Mouse (Mus musculus) mesoderm, embryonic 11.5 days (tissue): ENCODE results near the gene Tubb3.
A peak's percentile ranks its signal among the peaks of the same experiment; 100 is the strongest.
"Not testable (repeated sequence)": the region's sequence is repeated elsewhere in the genome, so short reads cannot be mapped to it uniquely, and the experiment has no call there.

Experiments
- DNase-seq: peaks from one replicate; pipeline ENCODE4 v3.0.0-alpha.2; 2012; ENCODE audit warnings: low read depth, low spot score

Gene Tubb3

DNA sequence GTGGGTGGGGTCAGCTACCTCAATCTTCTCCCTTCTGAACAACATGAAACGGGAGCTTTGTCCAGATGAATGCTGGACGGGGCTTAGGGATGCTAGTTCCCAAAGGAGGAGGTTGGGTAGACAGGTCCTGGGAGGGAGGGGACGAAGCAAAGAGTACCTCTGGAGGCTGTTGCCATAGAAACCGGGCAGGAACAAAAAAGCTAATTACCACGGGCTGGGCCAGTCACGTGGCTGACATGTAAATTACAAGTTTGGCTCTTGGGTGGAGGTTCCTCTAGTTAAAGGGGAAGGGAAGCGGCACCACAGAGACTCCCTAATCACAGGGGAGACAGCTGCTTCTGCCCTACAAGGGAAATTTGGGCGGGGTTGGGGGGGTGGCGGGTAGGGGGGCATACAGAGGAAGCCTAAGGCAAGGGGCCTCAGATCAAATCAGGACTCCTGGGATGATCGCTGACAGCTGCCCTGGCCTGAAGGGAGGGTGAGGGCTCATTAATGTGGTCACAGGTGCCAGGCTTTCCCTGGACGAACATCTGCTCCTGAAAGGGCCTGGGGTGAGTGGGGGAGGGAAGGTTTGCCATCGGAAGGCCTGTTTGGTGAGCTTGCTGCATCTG, 1.4 kb downstream of the Tubb3 start:
- peak; percentile 77 for DNase-seq

DNA sequence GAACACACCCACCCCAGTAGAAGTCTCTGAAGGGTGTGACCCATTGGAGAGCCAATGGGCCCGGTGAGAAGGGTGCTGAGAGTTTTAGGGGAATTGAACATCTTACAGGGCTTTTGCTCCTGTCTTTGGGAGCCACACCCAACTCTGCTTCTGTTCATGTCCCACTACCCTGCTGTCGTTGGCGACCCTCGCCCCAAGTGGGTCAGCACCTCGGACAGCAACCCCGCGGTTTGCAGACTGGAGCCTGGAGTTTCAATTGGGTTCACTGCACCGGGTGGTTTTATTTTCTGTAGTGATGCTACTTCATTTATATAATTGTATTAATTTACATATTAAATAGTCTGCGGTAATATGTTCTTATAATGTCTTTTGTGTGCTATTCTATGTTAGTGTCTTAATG, 3.0 kb downstream of the Tubb3 start:
- peak; percentile 57 for DNase-seq

DNA sequence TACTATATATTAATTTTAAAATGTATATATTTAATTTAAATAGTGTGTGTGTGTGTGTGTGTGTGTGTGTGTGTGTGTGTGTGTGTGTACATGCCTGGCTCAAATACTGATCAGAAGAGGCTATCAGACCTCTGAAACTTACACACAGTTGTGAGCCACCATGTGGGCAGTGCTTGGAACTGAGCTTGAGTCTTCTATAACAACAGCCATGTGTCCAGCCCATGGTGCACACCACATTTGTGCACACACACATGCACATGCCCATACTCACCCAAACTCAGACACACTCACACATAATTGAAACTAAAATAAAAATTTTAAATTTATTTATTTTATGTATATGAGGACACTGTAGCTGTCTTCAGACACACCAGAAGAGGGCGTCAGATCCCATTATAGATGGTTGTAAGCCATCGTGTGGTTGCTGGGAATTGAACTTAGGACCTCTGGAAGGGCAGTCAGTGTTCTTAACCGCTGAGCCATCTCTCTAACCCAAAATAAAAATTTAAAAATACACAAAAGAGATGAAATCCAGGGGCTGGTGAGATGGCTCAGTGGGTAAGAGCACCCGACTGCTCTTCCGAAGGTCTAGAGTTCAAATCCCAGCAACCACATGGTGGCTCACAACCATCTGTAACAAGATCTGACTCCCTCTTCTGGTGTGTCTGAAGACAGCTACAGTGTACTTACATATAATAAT, 3.9 kb downstream of the Tubb3 start:
- DNase-seq: not testable (repeated sequence)

DNA sequence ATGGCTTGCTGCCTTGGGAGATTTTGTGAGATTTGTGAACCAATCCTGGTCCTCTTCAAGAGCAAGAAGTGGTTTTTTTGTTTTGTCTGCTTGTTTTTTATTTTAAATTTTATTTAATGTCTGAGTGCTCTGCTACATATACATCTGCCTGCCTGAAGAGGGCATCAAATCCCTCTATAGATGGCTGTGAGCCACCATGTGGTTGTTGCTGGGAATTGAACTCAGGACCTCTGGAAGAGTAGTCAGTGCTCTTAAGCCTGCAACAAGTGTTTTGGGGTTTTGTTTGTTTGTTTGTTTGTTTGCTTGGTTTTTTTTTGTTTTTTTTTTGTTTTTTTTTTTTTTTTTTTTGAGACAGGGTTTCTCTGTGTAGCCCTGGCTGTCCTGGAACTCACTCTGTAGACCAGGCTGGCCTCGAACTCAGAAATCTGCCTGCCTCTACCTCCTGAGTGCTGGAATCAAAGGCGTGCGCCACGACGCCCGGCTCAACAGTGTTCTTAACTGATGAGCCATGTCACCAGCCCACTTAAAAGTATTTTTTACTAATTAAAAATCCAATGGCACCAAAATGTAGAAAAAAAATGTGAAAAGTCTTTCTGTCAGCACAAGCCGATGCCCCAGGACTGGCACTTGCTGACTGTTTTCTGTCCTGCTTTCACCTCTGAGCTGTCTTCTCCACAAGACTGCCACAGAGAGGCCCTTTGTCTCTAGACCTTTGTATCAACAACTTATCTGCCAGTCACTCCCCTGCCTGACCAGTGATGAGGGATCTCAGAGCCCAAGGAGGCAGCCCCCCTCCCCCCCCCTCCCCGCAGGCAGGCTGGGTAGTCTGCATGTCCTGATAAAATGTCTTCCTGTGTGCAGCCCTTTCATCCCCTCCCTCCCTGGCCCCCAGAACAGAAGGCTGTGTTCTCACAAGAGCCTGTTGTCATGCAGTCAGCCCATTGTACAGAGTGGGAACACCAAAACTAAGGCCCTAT, 5.0 kb downstream of the Tubb3 start:
- DNase-seq: peak; percentile 37

DNA sequence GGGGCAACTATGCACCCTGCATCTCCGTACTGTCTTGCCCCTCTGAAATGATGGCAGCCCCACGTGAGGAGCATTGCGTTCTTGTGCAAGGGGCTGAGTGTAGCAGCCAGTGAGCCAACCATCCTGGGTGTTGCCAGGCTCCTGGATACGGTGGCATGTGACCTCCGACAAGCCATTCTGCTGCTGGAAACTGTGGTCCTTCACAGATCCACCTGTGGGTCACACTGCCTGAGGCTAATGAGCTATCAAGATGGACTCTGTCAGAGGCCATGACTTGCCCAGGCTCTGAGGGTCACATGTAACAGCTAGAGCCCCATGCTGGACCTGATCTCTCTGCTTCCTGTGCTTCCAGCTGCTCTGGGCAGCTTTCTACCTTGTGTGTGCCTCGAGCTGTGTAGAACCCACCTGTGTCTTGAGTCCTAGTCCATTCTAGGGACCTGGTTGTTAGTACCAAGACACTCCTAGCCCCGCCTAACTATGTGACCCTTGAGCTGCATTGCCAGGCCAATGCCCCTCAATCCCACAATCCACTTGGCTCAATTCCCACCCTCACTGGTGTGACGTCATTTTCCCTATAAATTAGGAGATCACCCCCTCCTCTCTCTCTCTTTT, 5.8 kb downstream of the Tubb3 start:
- no peak for DNase-seq

DNA sequence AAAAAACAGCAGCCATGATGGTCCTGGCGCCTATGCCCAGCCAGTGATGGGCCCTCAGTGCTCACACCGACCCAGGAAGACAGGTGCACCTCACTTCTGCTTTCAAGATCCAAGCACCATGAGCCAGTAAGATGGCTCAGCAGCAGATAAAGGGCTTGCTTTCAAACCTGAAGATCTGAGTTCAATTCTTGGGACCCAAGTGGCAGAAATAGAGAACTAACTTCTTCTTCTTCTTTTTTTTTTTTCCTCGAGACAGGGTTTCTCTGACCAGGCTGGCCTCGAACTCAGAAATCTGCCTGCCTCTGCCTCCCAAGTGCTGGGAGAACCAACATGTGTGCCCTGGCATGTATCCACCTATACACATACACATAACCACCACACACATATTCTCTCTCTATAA, 8.5 kb downstream of the Tubb3 start:
- DNase-seq: no peak

DNA sequence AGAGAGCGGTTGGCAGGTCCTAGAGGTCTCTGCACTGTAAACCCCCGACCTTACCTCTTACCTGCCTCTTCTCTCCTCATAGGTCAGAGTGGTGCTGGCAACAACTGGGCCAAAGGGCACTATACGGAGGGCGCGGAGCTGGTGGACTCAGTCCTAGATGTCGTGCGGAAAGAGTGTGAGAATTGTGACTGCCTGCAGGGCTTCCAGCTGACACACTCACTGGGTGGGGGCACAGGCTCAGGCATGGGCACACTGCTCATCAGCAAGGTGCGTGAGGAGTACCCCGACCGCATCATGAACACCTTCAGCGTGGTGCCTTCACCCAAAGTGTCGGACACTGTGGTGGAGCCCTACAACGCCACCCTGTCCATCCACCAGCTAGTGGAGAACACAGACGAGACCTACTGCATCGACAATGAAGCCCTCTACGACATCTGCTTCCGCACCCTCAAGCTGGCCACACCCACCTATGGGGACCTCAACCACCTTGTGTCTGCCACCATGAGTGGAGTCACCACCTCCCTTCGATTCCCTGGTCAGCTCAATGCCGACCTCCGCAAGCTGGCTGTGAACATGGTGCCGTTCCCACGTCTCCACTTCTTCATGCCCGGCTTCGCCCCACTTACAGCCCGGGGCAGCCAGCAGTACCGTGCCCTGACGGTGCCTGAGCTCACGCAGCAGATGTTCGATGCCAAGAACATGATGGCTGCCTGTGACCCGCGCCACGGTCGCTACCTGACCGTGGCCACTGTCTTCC, 9.5 kb downstream of the Tubb3 start:
- DNase-seq: no peak

DNA sequence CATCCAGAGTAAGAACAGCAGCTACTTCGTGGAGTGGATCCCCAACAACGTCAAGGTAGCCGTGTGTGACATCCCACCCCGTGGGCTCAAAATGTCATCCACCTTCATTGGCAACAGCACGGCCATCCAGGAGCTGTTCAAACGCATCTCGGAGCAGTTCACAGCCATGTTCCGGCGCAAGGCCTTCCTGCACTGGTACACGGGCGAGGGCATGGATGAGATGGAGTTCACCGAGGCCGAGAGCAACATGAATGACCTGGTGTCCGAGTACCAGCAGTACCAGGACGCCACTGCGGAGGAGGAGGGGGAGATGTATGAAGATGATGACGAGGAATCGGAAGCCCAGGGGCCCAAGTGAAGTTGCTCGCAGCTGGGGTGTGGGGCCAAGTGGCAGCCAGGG, 10.1 kb downstream of the Tubb3 start:
- no peak for DNase-seq

DNA sequence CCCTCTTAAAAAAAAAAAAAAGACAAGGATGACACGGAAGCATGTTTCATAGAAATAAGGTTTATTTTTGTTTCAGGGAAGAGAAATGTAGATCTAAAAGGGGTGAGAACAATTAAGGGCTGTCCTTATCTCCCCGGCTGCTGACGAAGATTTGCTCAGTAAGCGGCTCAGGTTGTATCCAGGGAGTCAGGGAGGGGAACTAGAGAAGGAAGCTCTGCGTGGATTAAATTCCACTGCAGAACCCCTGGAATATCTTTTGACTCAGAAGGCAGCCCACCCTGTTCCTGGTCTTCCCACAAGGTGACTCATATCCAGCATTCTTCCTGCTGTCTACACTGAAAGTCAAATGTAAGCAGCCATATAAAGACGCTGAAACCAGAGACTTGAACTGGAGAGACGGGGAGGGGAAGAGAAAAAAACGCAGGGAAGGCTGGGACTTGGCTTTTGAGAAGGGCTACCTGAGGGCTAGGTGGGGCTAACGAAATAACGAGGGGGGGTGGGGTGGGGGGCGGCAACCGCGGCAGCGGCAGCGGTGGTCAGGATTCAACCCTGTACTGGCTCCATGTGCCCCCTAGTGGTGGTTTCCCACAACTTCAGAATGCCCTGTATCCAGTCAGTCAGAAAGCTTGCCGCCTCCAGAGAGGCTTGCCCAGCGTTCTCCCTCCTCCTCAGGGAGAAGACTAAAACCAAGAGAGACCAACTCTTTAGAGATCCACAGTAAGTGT, 11.0 kb downstream of the Tubb3 start:
- DNase-seq: peak; percentile 76

DNA sequence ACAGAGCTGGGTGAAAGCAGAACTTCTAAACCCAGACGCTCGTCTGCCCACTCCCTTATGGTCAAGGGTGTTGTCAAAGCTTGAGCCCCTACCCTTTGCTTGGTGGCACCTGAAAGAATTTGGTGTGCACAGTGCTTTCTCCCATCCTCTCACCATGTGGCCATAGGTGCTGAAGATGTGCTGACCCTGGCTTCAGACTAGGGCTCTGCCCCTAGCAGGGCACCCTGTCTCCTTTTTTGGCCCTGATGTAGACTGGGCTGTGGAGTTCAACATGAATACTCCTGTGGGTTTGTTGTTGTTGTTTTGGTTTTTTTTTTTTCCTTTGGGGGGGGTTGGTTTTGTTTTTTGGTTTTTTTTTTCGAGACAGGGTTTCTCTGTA, 11.5 kb downstream of the Tubb3 start:
- no peak for DNase-seq

DNA sequence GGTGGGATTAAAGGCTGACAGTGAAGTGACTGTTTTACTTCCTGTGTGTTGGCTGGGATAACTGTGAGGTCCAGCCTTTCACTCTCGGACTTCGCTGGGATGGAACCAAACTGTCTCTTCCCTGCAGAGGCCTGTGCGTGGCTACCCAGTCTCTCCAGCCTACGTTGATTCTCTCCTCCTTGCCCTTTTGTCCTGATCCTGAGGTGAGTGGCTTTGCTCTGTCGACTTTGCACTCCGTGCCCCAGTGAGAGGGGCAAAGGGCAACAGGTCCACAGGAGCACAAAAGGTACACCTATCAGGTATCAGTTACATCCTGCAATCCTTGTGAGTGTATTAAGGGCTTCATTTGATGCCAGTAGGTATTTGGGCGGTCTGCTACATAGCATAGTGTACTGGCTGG, 12.2 kb downstream of the Tubb3 start, which contains the start of gene Def8:
TSS of gene Def8 (plus strand) at position 87 of the 400 bp plus-strand sequence.
- DNase-seq: no peak

DNA sequence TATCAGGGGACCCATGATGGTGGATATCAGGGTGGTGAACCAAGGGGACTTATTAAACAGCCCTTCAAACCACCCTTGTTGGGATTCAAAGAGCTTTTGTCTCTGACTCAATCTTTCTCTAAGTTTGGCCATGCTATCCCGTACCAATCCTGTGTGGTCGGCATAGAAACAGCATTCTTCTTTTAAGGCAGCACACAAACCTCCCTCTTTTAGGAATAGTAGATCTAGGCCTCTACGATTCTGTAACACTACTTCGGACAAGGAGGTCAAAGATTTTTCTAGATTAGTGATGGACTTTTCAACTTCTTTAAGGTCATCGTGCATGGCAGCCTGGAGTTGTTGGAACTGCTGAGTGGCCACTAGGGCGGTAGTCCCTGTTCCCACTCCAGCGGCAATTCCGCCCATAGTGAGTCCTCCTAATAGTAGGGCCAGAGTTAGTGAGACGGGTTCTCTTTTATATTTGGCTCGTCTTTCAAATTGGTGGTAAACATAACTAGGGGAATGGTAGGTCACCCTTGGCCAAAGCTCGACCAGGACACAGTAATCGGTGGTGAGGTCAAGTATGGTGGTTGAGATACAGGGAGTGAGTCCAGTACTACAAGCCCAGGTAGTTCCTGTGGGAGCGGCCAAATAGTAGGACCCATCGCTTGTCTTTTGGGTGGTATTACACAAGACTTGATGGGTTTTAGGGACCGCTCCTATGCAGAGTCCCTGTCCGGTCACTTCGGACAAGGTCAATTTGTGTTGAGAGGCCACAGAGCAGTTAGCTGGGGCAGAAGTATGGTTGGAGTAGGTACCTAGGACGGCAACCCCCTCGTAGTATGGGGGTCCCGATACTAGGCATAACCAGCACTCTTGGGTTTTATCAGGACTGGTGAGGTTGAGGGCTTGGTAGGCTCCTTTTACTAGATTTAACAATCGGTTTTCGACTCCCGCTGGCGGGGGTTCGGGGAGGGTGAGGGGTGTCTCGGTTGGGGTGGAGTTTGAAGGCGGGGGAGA, 15.6 kb downstream of the Tubb3 start:
- DNase-seq: no peak

DNA sequence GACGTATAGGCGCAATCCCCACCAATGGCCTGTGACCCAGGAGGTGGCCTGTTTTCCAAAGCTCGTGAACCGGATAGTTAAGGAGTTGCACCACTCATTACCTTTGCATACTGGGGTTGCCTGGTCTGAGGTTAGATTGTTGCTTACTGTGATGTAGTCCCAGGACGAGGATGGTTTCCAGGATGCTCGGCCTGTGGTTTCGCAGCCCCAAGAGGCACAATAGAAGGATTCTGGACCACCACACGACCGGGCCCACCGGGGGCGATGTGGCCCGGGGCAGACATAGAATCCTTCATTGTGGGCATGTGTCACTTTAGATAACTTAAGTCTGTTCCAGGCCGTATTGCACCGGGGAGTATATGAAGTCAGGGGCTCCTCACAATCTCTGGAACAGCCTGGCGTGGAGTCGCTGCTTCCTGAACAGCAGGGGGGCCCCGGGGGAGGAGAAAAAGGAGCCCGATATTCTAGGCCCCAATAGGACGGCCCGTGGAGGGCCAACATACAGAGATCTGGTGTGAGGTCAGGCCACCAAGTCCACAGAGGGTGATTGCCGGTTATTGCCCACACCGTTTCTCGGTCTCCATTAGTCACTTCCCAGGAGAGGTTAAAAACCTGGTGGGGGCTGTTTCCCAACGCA, 16.5 kb downstream of the Tubb3 start:
- DNase-seq: no peak

DNA sequence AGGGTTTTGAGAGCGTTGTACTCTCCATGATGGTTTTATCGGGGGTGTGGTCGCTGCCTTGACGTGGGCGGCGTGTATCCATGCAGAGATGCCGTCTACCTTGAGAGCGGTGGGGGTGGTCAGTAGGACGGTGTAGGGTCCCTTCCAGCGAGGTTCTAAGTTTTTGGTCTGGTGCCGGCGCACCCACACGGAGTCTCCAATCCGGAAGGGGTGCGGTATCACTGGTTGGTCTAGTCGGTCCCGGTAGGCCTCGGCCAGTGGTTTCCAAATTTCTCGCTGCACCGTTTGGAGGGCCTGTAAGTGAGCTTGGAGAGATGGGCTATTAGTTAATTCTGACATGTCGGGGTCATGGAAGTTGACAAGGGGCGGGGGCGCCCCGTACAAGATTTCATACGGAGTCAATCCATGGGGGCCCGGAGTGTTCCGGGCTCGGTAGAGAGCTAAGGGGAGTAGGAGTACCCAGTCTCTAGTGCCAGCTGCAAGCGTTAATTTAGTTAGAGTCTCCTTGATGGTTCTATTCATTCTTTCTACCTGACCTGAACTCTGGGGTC, 17.2 kb downstream of the Tubb3 start:
- DNase-seq: no peak

DNA sequence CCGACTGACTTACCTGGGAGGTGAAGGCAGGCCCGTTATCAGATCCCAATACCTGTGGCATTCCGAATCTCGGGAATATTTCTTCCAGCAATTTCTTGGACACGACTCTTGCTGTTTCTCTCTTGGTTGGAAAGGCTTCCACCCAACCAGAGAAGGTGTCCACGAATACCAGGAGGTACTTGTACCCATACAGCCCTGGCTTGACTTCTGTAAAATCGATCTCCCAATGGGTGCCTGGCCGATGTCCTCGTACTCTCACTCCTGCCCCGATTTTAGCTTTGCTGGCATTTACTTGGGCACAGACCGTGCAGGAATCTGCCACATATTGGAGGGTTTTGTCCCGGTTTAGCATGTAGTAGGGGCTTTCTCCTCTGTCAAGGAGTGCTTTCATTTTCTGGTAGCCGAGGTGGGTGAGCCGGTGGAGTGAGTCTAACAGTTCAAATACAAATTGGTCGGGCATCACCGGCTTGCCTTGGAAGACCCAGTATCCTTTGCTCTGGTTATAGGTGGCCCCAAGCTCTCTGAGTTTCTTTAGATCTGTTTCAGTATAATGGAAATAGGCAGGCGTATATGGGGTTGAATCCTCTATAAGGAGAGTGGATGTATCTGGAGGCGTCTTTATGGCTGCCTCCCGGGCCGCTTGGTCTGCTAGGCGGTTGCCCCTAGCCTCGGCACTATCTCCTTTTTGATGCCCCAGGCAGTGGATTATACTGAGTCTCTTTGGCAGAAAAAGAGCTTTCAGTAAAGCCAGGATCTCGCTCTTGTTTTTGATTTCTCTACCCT, 17.9 kb downstream of the Tubb3 start:
- DNase-seq: no peak

DNA sequence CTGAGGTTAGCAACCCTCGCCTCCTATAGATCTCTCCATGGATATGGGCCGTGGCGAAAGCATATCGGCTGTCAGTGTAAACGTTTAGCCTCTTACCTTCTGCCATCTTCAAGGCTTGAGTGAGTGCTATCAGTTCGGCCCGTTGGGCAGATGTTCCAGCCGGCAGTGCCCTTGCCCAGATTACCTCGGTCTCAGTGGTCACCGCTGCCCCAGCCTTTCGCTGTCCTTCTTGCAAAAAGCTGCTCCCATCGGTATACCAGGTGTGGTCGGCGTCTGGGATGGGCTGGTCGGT, 18.4 kb downstream of the Tubb3 start:
- DNase-seq: not testable (repeated sequence)

DNA sequence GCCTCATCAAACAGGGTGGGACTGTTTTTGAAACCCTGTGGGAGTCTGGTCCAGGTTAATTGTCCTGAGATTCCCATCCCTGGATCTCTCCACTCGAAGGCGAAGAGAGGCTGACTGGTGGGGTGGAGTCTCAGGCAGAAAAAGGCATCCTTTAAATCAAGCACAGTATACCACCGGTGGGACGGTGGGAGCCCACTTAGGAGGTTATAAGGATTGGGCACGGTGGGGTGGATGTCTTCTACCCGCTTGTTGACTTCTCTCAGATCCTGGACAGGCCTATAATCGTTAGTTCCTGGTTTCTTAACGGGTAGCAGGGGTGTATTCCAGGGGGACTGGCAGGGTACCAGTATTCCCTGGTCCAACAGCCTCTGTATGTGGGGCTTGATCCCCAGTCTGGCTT, 19.7 kb downstream of the Tubb3 start:
- not testable (repeated sequence) for DNase-seq
